ENCODE assay signal across 10 mouse cellular contexts in genomic region chr11:108418540-108418939, GRCm38 (mm10). TPM values are rescaled to one million over a fixed set of nuclear protein-coding genes. Genes with fewer than 3 reads are reported as not detected.
A peak's percentile ranks its signal among the peaks of the same experiment; 100 is the strongest.
DNase-seq lines count a peak whose midpoint lies in the region; ATAC-seq and TF ChIP-seq lines count a peak whose summit lies in the region.
"Had no signal": no experiment of that assay in that cellular context is flagged by ENCODE, and none has a peak within 500 bp of the region (broad histone marks: within the 10 kb centered on the region; RNA-seq: fewer than 3 reads in every experiment).

No protein-coding gene starts in this region.

- H3K4me3 ChIP-seq in lung, adult 2 months (replicated peaks; ENCODE audit: extremely low read depth, low read depth, low read length) = no peak overlapping the region
- H3K4me3 ChIP-seq: lung, embryonic 15.5 days had no signal

- no peaks in the 10 kb centered on the region for H3K4me1 ChIP-seq in lung, adult 2 months (ENCODE audit: control insufficient read depth, insufficient read depth, low read length)
- H3K4me1 ChIP-seq: lung, embryonic 15.5 days had no signal

- peak; percentile 14; the same call in 1 of the 2 replicates for TF ChIP-seq CTCF in lung, adult 2 months (IDR thresholded peaks at IDR 0.05; ENCODE audit: insufficient read depth, low read length)

- TF ChIP-seq POLR2A in lung, adult 2 months (IDR thresholded peaks at IDR 0.05; ENCODE audit: borderline replicate concordance, extremely low read depth, low read depth, low read length) = no peak

- no peak for DNase-seq in frontal cortex, postnatal 25 days (ENCODE audit: low spot score in 2 of 2)
- DNase-seq in lung, adult 2 months = no peak
- DNase-seq in lung, postnatal 4 days = no peak
- DNase-seq in embryo, embryonic 10.5 days (ENCODE audit: low spot score) = peak; percentile 83
- peak; percentile 78 for DNase-seq in retina, embryonic 14.5 days (ENCODE audit: low spot score)
- no peak for DNase-seq in right cerebral cortex, postnatal 14 days
- no peak for DNase-seq in cerebellum, postnatal 4 days (ENCODE audit: low spot score in 2 of 2)
- DNase-seq: thymus, postnatal 25 days had no signal

- peak; percentile 74 for ATAC-seq in frontal cortex, adult (ENCODE audit: low TSS enrichment)

- 20% methylated on average over 1 of the region's 1 CpGs for WGBS in lung, adult 2 months

RNA-seq across cellular contexts. Expression of gene Cep112, which starts 6.5 kb away (rescaled TPM):
- polyA plus RNA-seq in lung, adult 2 months (2012; rRNA removed) = 0.27 and 0.39 TPM in 2 replicates

Comparison
In these comparisons a context has a peak if more than half of its experiments do, and no peak if none do; other contexts are left out.
1. DNase-seq: peak in embryo, embryonic 10.5 days (single experiment) and retina, embryonic 14.5 days (single experiment); none in frontal cortex, postnatal 25 days (0 of 2), lung, adult 2 months (single experiment), lung, postnatal 4 days (0 of 2), right cerebral cortex, postnatal 14 days (single experiment) and cerebellum, postnatal 4 days (0 of 2).